Mouse (Mus musculus) limb, embryonic 11.5 days (tissue): ENCODE results near the gene Pramel1. TPM values are rescaled to one million over a fixed set of nuclear protein-coding genes. Genes with fewer than 3 reads are reported as not detected.
"Not testable (repeated sequence)": the region's sequence is repeated elsewhere in the genome, so short reads cannot be mapped to it uniquely, and the experiment has no call there.

ENCODE experiments used
- ATAC-seq: fragments of 200-750 bp; cut with Nextera tagmentation; 2 replicates; pipeline ENCODE4 v1.8.0; 2017; ENCODE audit warnings: low read depth; ENCODE audit not compliant: insufficient number of reproducible peaks, low FRiP score, low TSS enrichment
- DNase-seq: peaks from one replicate; pipeline ENCODE4 v3.0.0-alpha.2; 2015; ENCODE audit warnings: low spot score
- H3K27ac ChIP-seq: fragments of 300-500 bp; sonication (generic); replicated peaks from 2 replicates; pipeline ENCODE4 v1.5.1; 2014; ENCODE audit warnings: low read depth, mild to moderate bottlenecking, low read length
- H3K27me3 ChIP-seq: fragments of 300-500 bp; sonication (generic); 2 replicates; pipeline ENCODE4 v1.6.1; 2014; ENCODE audit warnings: mild to moderate bottlenecking, low read length, mixed read lengths; ENCODE audit not compliant: control insufficient read depth, insufficient read depth
- H3K36me3 ChIP-seq: fragments of 300-500 bp; sonication (generic); 2 replicates; pipeline ENCODE4 v1.6.1; 2014; ENCODE audit warnings: mild to moderate bottlenecking, low read length, moderate library complexity, mixed read lengths; ENCODE audit not compliant: control insufficient read depth, insufficient read depth
- H3K4me1 ChIP-seq: fragments of 300-500 bp; sonication (generic); 2 replicates; pipeline ENCODE4 v1.6.1; 2014; ENCODE audit warnings: low read length, mixed read lengths; ENCODE audit not compliant: control insufficient read depth, insufficient read depth
- H3K4me2 ChIP-seq: fragments of 300-500 bp; sonication (generic); 2 replicates; pipeline ENCODE4 v1.6.1; 2014; ENCODE audit warnings: low read depth, mild to moderate bottlenecking, moderate library complexity; ENCODE audit not compliant: severe bottlenecking
- H3K4me3 ChIP-seq: fragments of 300-500 bp; sonication (generic); 2 replicates; pipeline ENCODE4 v1.5.1; 2014; ENCODE audit warnings: low read depth, low read length
- H3K9ac ChIP-seq: fragments of 300-500 bp; sonication (generic); 2 replicates; pipeline ENCODE4 v1.6.1; 2014; ENCODE audit warnings: mild to moderate bottlenecking, low read length
- H3K9me3 ChIP-seq: fragments of 300-500 bp; sonication (generic); 2 replicates; pipeline ENCODE4 v1.6.1; 2016; ENCODE audit warnings: low read length; ENCODE audit not compliant: control insufficient read depth
- WGBS: fragments of 180-500 bp; shearing (Covaris S2); extraction: QIAGEN DNeasy Blood & Tissue Kit; methylation state at CpG from one replicate; pipeline ENCODE4 v1.1.7; 2014; 5-methylcytosine and 5-hydroxymethylcytosine counted together
- polyA plus RNA-seq: library from polyadenylated mRNA; unstranded; fragments of >200 nt; fragmentation: Nextera tagmentation; extraction: Ambion mirVana; gene quantifications from 2 replicates; pipeline ENCODE4 v1.2.1, GENCODE M21; 2014

Pramel1 gene
- polyA plus RNA-seq, 1 experiment from 2014 or later, result not detected

DNA sequence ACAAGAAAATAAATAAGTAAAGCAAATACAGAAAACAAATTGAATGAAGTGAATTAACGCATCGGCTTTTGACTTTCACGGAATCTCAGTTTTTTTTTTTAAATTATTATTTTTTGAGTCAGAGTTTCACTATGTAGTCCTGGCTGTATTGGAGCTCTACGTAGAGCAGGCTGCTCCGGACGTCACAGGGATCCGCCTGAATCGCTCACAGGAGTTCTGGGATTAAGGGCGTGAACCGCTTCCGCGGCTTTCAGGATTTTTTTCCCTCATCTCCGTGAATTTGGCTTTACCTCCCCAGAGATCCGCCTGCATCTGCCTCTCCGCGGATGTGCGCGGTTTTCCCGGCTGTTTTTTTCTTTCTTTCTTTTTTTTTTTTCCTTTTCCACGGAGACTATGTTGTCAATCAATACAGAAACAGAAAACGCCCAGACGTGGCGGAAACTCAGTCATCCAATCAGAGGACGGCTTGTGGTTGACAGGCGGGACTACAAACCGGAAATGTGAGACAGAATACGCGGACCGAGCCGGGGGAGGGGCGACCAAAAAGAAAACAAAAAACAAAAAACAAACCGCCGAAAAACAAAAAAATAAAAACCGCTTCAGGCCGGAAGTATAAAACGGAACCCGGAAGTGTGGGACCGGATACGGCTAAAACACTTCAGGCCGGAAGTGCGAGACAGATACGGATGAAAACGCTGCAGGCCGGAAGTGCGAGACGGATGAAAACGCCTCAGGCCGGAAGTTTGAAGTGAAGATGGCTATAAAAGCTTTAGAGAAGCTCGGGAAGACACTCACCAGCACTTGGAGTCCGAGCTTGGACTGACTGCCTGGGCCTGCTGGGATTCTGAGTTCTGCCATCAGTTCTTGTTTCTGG lies 18.2 kb downstream of the Pramel1 start, which contains the start of gene Pramef8:
Pramef8 (plus strand) TSS at position 208 of the 874 bp plus-strand sequence.
- 1% methylated on average over 50 of the region's 50 CpGs for WGBS
- Histone ChIP-seq H3K4me3 (peak within 1 kb of the TSS; percentile 52), H3K9me3 (no peaks in the 10 kb centered on the region), H3K27ac (peak within 1 kb of the TSS; percentile 45; the same call in 1 of the 2 replicates), H3K9ac (peak within 1 kb of the TSS; percentile 43), H3K4me1 (no peaks in the 10 kb centered on the region), H3K27me3 (no peaks in the 10 kb centered on the region), H3K4me2 (peak within 1 kb of the TSS; percentile 43), H3K36me3 (peaks cover 3% of the 10 kb centered on the region; the same call in 1 of the 2 replicates)
- peak; percentile 94 for DNase-seq
- ATAC-seq, result peak; percentile 94

DNA sequence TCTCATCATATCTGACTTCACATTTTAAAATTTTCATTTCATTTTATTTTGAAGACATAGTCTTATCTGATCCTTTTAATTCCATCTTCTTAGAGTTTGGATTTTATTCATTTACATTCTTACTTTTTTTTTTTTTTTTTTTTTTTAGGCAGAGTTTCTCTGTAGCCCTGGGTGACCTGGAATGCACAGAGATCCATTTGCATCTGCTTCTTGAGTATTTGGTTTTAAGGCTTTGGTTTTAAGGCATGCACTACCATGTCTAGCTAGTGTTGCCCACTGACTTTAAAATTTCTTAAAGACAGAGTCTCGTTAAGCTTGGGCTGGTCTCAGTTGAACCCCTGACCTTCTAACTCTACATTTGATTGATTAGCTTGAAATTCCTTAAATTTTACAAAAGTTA lies 19.4 kb downstream of the Pramel1 start:
- no peak overlapping the region for H3K4me3 ChIP-seq
- H3K36me3 ChIP-seq, result peaks cover 3% of the 10 kb centered on the region; the same call in 1 of the 2 replicates
- H3K9me3 ChIP-seq, result no peaks in the 10 kb centered on the region
- 92% methylated on average over 1 of the region's 1 CpGs for WGBS
- no peaks in the 10 kb centered on the region for H3K27me3 ChIP-seq
- no peak for ATAC-seq
- no peak for DNase-seq
- no peaks in the 10 kb centered on the region for H3K4me1 ChIP-seq
- no peak overlapping the region for H3K9ac ChIP-seq
- H3K4me2 ChIP-seq, result no peak overlapping the region
- no peak overlapping the region for H3K27ac ChIP-seq

DNA sequence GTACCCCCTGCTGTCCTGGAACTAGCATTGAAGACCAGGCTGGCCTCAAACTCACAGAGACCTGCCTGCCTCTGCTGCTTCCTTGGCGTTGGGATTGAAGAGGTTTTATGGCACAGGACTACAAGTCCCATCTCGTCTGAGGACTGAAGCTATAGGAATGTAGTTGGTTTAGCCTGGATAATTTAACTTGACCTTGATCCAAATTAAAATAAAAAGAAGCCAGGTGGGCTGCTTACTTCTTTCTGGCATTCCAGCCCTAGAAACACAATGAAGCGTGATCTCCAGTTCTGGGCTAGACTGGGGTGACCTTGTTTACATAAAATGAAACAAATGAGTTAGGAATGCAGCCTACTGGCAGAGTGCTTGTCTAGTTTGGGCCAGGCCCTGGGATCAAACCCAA lies 19.9 kb downstream of the Pramel1 start:
- DNase-seq, result no peak
- ATAC-seq, result no peak
- no peak overlapping the region for H3K9ac ChIP-seq
- H3K4me3 ChIP-seq, result no peak overlapping the region
- H3K4me1 ChIP-seq, result no peaks in the 10 kb centered on the region
- H3K27ac ChIP-seq, result no peak overlapping the region
- H3K4me2 ChIP-seq, result no peak overlapping the region
- WGBS, result 98% methylated on average over 3 of the region's 3 CpGs
- no peaks in the 10 kb centered on the region for H3K27me3 ChIP-seq
- peaks cover 6% of the 10 kb centered on the region; the same call in 1 of the 2 replicates for H3K36me3 ChIP-seq
- H3K9me3 ChIP-seq, result no peaks in the 10 kb centered on the region

DNA sequence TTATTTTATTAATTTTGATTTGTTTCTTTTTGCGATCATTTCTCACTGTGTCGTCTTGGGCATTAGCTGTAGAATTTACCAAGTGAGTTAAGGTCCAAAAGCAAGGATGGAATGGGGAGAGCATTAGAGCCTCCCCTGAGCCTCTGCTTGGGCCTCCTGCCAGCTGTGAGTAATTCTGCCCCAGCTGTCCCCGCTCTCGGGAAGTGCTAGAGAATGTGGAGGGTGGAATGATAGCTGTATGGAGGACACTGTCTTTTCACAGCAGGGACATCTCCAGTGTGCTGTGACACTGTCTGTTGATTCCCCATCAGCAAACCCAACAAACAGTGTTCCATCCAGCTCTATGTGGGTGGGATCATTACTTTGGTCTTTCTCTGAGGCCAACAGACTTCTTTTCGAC lies 32.5 kb downstream of the Pramel1 start:
- not testable (repeated sequence) for H3K9ac ChIP-seq, H3K4me1 ChIP-seq, ATAC-seq, H3K4me2 ChIP-seq, DNase-seq, H3K36me3 ChIP-seq, H3K9me3 ChIP-seq, H3K27me3 ChIP-seq, H3K27ac ChIP-seq, H3K4me3 ChIP-seq
- 64% methylated on average over 5 of the region's 5 CpGs for WGBS

Other genes starting within 250 kb of the Pramel1 start
- gene Prdm2, start 181.4 kb upstream of the Pramel1 start, polyA plus RNA-seq, result 15.8 and 16.9 TPM in 2 replicates
- gene Pdpn, start 94.9 kb upstream of the Pramel1 start, polyA plus RNA-seq, result 29.6 and 32.0 TPM in 2 replicates
- gene Lrrc38, start 44.7 kb upstream of the Pramel1 start, polyA plus RNA-seq, result 0.11 and 0.41 TPM in 2 replicates
- gene Pramef8, start 18.0 kb downstream of the Pramel1 start, polyA plus RNA-seq, result 16.8 and 19.7 TPM in 2 replicates
- not detected in 2 replicates for gene Oog4, start 55.9 kb downstream of the Pramel1 start, polyA plus RNA-seq
- gene Gm13043, start 116.9 kb downstream of the Pramel1 start, polyA plus RNA-seq, result not detected in 2 replicates
- not detected in 2 replicates for gene Gm13040, start 141.5 kb downstream of the Pramel1 start, polyA plus RNA-seq
- gene BC080695, start 157.3 kb downstream of the Pramel1 start, polyA plus RNA-seq, result not detected in 2 replicates
- gene Gm13057, start 157.3 kb downstream of the Pramel1 start, polyA plus RNA-seq, result not detected in 2 replicates
- gene Gm13083, start 220.6 kb downstream of the Pramel1 start, polyA plus RNA-seq, result not detected in 2 replicates